Mouse (Mus musculus) midbrain, embryonic 11.5 days (tissue): ENCODE results near the gene Npl. TPM values are rescaled to one million over a fixed set of nuclear protein-coding genes. Genes with fewer than 3 reads are reported as not detected.
"Not testable (repeated sequence)": the region's sequence is repeated elsewhere in the genome, so short reads cannot be mapped to it uniquely, and the experiment has no call there.

Experiments used
- ATAC-seq: fragments of 200-750 bp; cut with Nextera tagmentation; 2 replicates; pipeline ENCODE4 v1.8.0; 2017; ENCODE audit warnings: moderate TSS enrichment, moderate library complexity; ENCODE audit not compliant: low FRiP score
- DNase-seq: peaks from one replicate; pipeline ENCODE4 v3.0.0; 2015; ENCODE audit warnings: low spot score; ENCODE audit errors: missing footprints
- H3K27ac ChIP-seq: fragments of 300-500 bp; sonication (generic); 2 replicates; pipeline ENCODE4 v1.5.1; 2014; ENCODE audit warnings: low read depth, low read length
- H3K27me3 ChIP-seq: fragments of 300-500 bp; sonication (generic); 2 replicates; pipeline ENCODE4 v1.6.1; 2014; ENCODE audit warnings: mild to moderate bottlenecking, low read length, moderate library complexity, mixed read lengths; ENCODE audit not compliant: control insufficient read depth, insufficient read depth
- H3K36me3 ChIP-seq: fragments of 300-500 bp; sonication (generic); 2 replicates; pipeline ENCODE4 v1.6.1; 2014; ENCODE audit warnings: mild to moderate bottlenecking, low read length, moderate library complexity, mixed read lengths; ENCODE audit not compliant: control insufficient read depth, insufficient read depth
- H3K4me1 ChIP-seq: fragments of 300-500 bp; sonication (generic); 2 replicates; pipeline ENCODE4 v1.6.1; 2014; ENCODE audit warnings: low read length; ENCODE audit not compliant: control insufficient read depth, insufficient read depth
- H3K4me2 ChIP-seq: fragments of 300-500 bp; sonication (generic); 2 replicates; pipeline ENCODE4 v1.6.1; 2014; ENCODE audit warnings: mild to moderate bottlenecking, moderate library complexity
- H3K4me3 ChIP-seq: fragments of 300-500 bp; sonication (generic); 2 replicates; pipeline ENCODE4 v1.5.1; 2014; ENCODE audit warnings: low read depth, low read length
- H3K9ac ChIP-seq: fragments of 300-500 bp; sonication (generic); 2 replicates; pipeline ENCODE4 v1.6.1; 2014; ENCODE audit warnings: low read length
- H3K9me3 ChIP-seq: fragments of 300-500 bp; sonication (generic); 2 replicates; pipeline ENCODE4 v1.6.1; 2016; ENCODE audit warnings: low read length; ENCODE audit not compliant: control insufficient read depth
- WGBS: fragments of 180-500 bp; shearing (Covaris S2); extraction: QIAGEN DNeasy Blood & Tissue Kit; methylation state at CpG from one replicate; pipeline ENCODE4 v1.1.7; 2014; 5-methylcytosine and 5-hydroxymethylcytosine counted together
- polyA plus RNA-seq: library from polyadenylated mRNA; unstranded; fragments of >200 nt; fragmentation: Nextera tagmentation; extraction: Ambion mirVana; gene quantifications from 2 replicates; pipeline ENCODE4 v1.2.1, GENCODE M21; 2014

Gene Npl
- polyA plus RNA-seq, 1 experiment from 2014 or later = 20.5 TPM

GRCm38 (mm10) chr1:153556202-153556601, 6.4 kb upstream of the Npl start:
- Histone ChIP-seq H3K9me3 (no peaks in the 10 kb centered on the region), H3K4me2 (no peak overlapping the region), H3K4me1 (peaks cover 3% of the 10 kb centered on the region; the same call in 1 of the 2 replicates), H3K27me3 (no peaks in the 10 kb centered on the region), H3K36me3 (no peaks in the 10 kb centered on the region), H3K4me3 (no peak overlapping the region), H3K9ac (no peak overlapping the region), H3K27ac (no peak overlapping the region)
- WGBS = 85% methylated on average over 4 of the region's 4 CpGs
- no peak for ATAC-seq
- no peak for DNase-seq

GRCm38 (mm10) chr1:153550814-153551213, 969 bp upstream of the Npl start:
- no peak overlapping the region for H3K27ac ChIP-seq
- ATAC-seq = peak; percentile 54
- H3K36me3 ChIP-seq = no peaks in the 10 kb centered on the region
- no peaks in the 10 kb centered on the region for H3K27me3 ChIP-seq
- no peak overlapping the region for H3K4me3 ChIP-seq
- no peak overlapping the region for H3K9ac ChIP-seq
- DNase-seq = peak; percentile 93
- 28% methylated on average over 3 of the region's 3 CpGs for WGBS
- H3K4me1 ChIP-seq = no peaks in the 10 kb centered on the region
- H3K9me3 ChIP-seq = no peaks in the 10 kb centered on the region
- H3K4me2 ChIP-seq = no peak overlapping the region

- Histone ChIP-seq H3K27ac (no peak overlapping the region), H3K4me2 (no peak overlapping the region), H3K9me3 (no peaks in the 10 kb centered on the region), H3K36me3 (no peaks in the 10 kb centered on the region), H3K9ac (no peak overlapping the region), H3K27me3 (no peaks in the 10 kb centered on the region), H3K4me1 (no peaks in the 10 kb centered on the region), H3K4me3 (no peak overlapping the region)
- ATAC-seq = no peak
- 87% methylated on average over 8 of the region's 8 CpGs for WGBS
- no peak for DNase-seq
Observed at GRCm38 (mm10) chr1:153547555-153547954, 2.3 kb downstream of the Npl start.

GRCm38 (mm10) chr1:153545196-153545595, 4.6 kb downstream of the Npl start:
- ATAC-seq (no peak), DNase-seq (no peak)
- Histone ChIP-seq H3K9me3 (no peaks in the 10 kb centered on the region), H3K27ac (no peak overlapping the region), H3K4me2 (no peak overlapping the region), H3K4me1 (peaks cover 4% of the 10 kb centered on the region; the same call in 1 of the 2 replicates), H3K36me3 (no peaks in the 10 kb centered on the region), H3K27me3 (no peaks in the 10 kb centered on the region), H3K9ac (no peak overlapping the region), H3K4me3 (no peak overlapping the region)
- WGBS = 87% methylated on average over 2 of the region's 2 CpGs

- H3K27me3 ChIP-seq = no peaks in the 10 kb centered on the region
- H3K4me2 ChIP-seq = no peak overlapping the region
- H3K9ac ChIP-seq = no peak overlapping the region
- ATAC-seq (no peak), DNase-seq (no peak)
- H3K36me3 ChIP-seq = no peaks in the 10 kb centered on the region
- H3K4me1 ChIP-seq = peaks cover 14% of the 10 kb centered on the region; the same call in 1 of the 2 replicates
- H3K9me3 ChIP-seq = no peaks in the 10 kb centered on the region
- WGBS = 51% methylated on average over 7 of the region's 7 CpGs
- H3K27ac ChIP-seq = no peak overlapping the region
- H3K4me3 ChIP-seq = no peak overlapping the region
Observed at GRCm38 (mm10) chr1:153542726-153543320, 7.0 kb downstream of the Npl start.

GRCm38 (mm10) chr1:153540753-153541152, 9.1 kb downstream of the Npl start:
- Histone ChIP-seq H3K27me3 (no peaks in the 10 kb centered on the region), H3K9me3 (no peaks in the 10 kb centered on the region), H3K4me3 (no peak overlapping the region), H3K4me1 (peaks cover 16% of the 10 kb centered on the region; the same call in 1 of the 2 replicates), H3K36me3 (no peaks in the 10 kb centered on the region), H3K27ac (peak overlapping the region; percentile 77; the same call in 1 of the 2 replicates), H3K9ac (no peak overlapping the region), H3K4me2 (no peak overlapping the region)
- peak; percentile 45; the same call in 1 of the 2 replicates for ATAC-seq
- 57% methylated on average over 3 of the region's 3 CpGs for WGBS
- DNase-seq = no peak

GRCm38 (mm10) chr1:153539739-153540333, 10.0 kb downstream of the Npl start:
- H3K4me2 ChIP-seq = no peak overlapping the region
- H3K36me3 ChIP-seq = no peaks in the 10 kb centered on the region
- H3K4me1 ChIP-seq = peaks cover 20% of the 10 kb centered on the region; the same call in 1 of the 2 replicates
- H3K9me3 ChIP-seq = no peaks in the 10 kb centered on the region
- no peak overlapping the region for H3K9ac ChIP-seq
- H3K27ac ChIP-seq = peak overlapping the region; percentile 77
- 27% methylated on average over 9 of the region's 9 CpGs for WGBS
- H3K4me3 ChIP-seq = no peak overlapping the region
- H3K27me3 ChIP-seq = no peaks in the 10 kb centered on the region
- DNase-seq (peak; percentile 89), ATAC-seq (peak; percentile 45; the same call in 1 of the 2 replicates)

GRCm38 (mm10) chr1:153535611-153536010, 14.2 kb downstream of the Npl start:
- Histone ChIP-seq H3K9ac (peak overlapping the region; percentile 24; the same call in 1 of the 2 replicates), H3K27ac (peak overlapping the region; percentile 44), H3K4me3 (no peak overlapping the region), H3K4me2 (no peak overlapping the region), H3K36me3 (no peaks in the 10 kb centered on the region), H3K9me3 (no peaks in the 10 kb centered on the region), H3K4me1 (peaks cover 26% of the 10 kb centered on the region), H3K27me3 (no peaks in the 10 kb centered on the region)
- DNase-seq = peak; percentile 86
- peak; percentile 49 for ATAC-seq
- WGBS = 29% methylated on average over 9 of the region's 9 CpGs

- DNase-seq, H3K4me3 ChIP-seq, ATAC-seq, H3K27me3 ChIP-seq, H3K36me3 ChIP-seq, H3K9me3 ChIP-seq: not testable (repeated sequence)
- WGBS = 85% methylated on average over 3 of the region's 3 CpGs
- H3K4me1 ChIP-seq = peaks cover 15% of the 10 kb centered on the region
- peak overlapping the region; percentile 61 for H3K9ac ChIP-seq
- peak overlapping the region; percentile 24; the same call in 1 of the 2 replicates for H3K4me2 ChIP-seq
- peak overlapping the region; percentile 80 for H3K27ac ChIP-seq
Observed at GRCm38 (mm10) chr1:153532896-153533295, 16.9 kb downstream of the Npl start.
